Mouse (Mus musculus): ENCODE data around the gene Gpr83. TPM values are rescaled to one million over a fixed set of nuclear protein-coding genes. Genes with fewer than 3 reads are reported as not detected.
A peak's percentile ranks its signal among the peaks of the same experiment; 100 is the strongest.

The Gpr83 gene
- polyA plus RNA-seq, 1 experiment: not detected

- H3K4me1 ChIP-seq (ENCODE audit: control insufficient read depth, insufficient read depth, low read length): no peaks in the 10 kb centered on the region
- peak overlapping the region; percentile 15; the same call in 1 of the 2 replicates for H3K27ac ChIP-seq (ENCODE audit: insufficient read depth, low read length)
- TF ChIP-seq CTCF (IDR thresholded peaks at IDR 0.05; ENCODE audit: borderline replicate concordance, insufficient read depth, low read length): no peak
- no peak for TF ChIP-seq POLR2A (IDR thresholded peaks at IDR 0.05; ENCODE audit: low read depth, low read length)
- H3K4me3 ChIP-seq (ENCODE audit: insufficient read depth, low read length): no peak overlapping the region
Measured at GRCm38 (mm10) chr9:14843311-14843857, 16.6 kb upstream of the Gpr83 start.

- Histone ChIP-seq H3K27ac (ENCODE audit: insufficient read depth, low read length) (no peak overlapping the region), H3K4me1 (ENCODE audit: control insufficient read depth, insufficient read depth, low read length) (no peaks in the 10 kb centered on the region), H3K4me3 (ENCODE audit: insufficient read depth, low read length) (no peak overlapping the region)
- no peak for TF ChIP-seq CTCF (IDR thresholded peaks at IDR 0.05; ENCODE audit: borderline replicate concordance, insufficient read depth, low read length)
- TF ChIP-seq POLR2A (IDR thresholded peaks at IDR 0.05; ENCODE audit: low read depth, low read length): no peak
Measured at GRCm38 (mm10) chr9:14843901-14844300, 16.1 kb upstream of the Gpr83 start.

- TF ChIP-seq POLR2A (IDR thresholded peaks at IDR 0.05; ENCODE audit: low read depth, low read length) (no peak), CTCF (IDR thresholded peaks at IDR 0.05; ENCODE audit: borderline replicate concordance, insufficient read depth, low read length) (peak; percentile 34; the same call in 1 of the 2 replicates)
- Histone ChIP-seq H3K4me1 (ENCODE audit: control insufficient read depth, insufficient read depth, low read length) (no peaks in the 10 kb centered on the region), H3K27ac (ENCODE audit: insufficient read depth, low read length) (no peak overlapping the region), H3K4me3 (ENCODE audit: insufficient read depth, low read length) (no peak overlapping the region)
Measured at GRCm38 (mm10) chr9:14846428-14846827, 13.6 kb upstream of the Gpr83 start.

DNA sequence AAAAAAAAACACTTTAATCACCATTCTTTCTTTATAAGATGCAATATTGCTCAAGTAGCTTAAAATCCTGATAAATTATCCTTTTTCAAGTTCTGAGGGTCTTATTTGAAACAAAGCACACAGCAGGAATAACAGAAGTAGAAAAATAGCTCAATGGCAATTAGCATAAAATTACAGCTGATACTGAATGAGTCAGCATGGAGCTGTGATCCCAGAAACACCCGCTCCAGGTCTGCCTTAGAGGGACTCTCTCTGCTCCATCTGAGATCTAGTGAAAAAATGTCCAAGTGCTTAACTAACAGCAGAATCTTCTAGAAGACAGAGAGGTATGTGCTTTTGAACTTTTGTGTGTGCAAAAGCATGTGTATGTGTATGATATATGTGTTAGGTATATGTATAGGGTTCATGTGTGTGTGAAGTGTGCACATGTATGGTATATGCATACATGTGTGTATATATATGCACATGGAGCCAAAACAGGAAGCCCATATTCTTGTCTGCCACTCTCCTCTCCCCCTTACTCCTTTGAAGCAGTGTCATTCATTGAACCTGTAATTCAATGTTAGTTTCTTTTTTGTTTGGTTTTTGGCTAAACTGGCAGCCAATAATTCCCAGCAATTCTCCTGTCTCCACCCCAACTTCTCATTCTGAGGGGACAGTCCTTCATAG is 11.6 kb upstream of the Gpr83 start:
- Histone ChIP-seq H3K4me1 (ENCODE audit: control insufficient read depth, insufficient read depth, low read length) (no peaks in the 10 kb centered on the region), H3K4me3 (ENCODE audit: insufficient read depth, low read length) (no peak overlapping the region), H3K27ac (ENCODE audit: insufficient read depth, low read length) (no peak overlapping the region)
- TF ChIP-seq POLR2A (IDR thresholded peaks at IDR 0.05; ENCODE audit: low read depth, low read length) (no peak), CTCF (IDR thresholded peaks at IDR 0.05; ENCODE audit: borderline replicate concordance, insufficient read depth, low read length) (no peak)

- no peak overlapping the region for H3K4me3 ChIP-seq (ENCODE audit: insufficient read depth, low read length)
- TF ChIP-seq CTCF (IDR thresholded peaks at IDR 0.05; ENCODE audit: borderline replicate concordance, insufficient read depth, low read length) (no peak), POLR2A (IDR thresholded peaks at IDR 0.05; ENCODE audit: low read depth, low read length) (no peak)
- H3K4me1 ChIP-seq (ENCODE audit: control insufficient read depth, insufficient read depth, low read length): no peaks in the 10 kb centered on the region
- H3K27ac ChIP-seq (ENCODE audit: insufficient read depth, low read length): no peak overlapping the region
Measured at GRCm38 (mm10) chr9:14854585-14854984, 5.4 kb upstream of the Gpr83 start.

- TF ChIP-seq POLR2A (IDR thresholded peaks at IDR 0.05; ENCODE audit: low read depth, low read length): no peak
- no peak for TF ChIP-seq CTCF (IDR thresholded peaks at IDR 0.05; ENCODE audit: borderline replicate concordance, insufficient read depth, low read length)
- Histone ChIP-seq H3K4me1 (ENCODE audit: control insufficient read depth, insufficient read depth, low read length) (0 out of 2 replicates have a peak, but pooled peaks cover 2% of the 10 kb centered on the region), H3K27ac (ENCODE audit: insufficient read depth, low read length) (no peak overlapping the region), H3K4me3 (ENCODE audit: insufficient read depth, low read length) (no peak overlapping the region)
Measured at GRCm38 (mm10) chr9:14856922-14857654, 2.9 kb upstream of the Gpr83 start.

DNA sequence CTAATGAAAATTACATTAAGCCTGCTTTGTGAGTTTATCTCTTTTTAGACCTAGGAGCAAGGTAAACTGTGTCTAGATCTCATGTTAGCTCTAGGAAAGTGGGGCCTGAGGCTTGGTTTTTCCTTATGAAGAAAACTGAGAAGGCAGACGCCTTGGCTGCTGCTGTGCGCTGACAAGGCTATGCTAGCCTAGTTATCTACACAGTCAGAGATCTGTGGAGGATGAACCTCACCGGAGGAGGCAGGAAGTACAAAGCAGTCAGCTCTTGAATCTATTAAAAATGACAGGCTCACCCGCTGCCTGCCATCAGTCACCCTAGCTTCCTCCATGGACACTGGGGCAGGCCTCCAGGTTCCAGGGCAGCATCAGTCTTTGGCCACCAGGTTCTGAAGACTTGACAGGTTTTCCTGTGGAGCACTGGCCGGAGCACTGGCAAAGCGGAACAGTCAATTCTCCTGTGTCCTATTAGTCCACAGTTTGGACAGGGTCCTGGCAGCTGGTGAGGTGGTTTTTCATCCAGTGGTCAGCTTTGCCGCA is 1.8 kb upstream of the Gpr83 start:
- 0 out of 2 replicates have a peak, but pooled peaks cover 2% of the 10 kb centered on the region for H3K4me1 ChIP-seq (ENCODE audit: control insufficient read depth, insufficient read depth, low read length)
- H3K4me3 ChIP-seq (ENCODE audit: insufficient read depth, low read length): no peak overlapping the region
- H3K27ac ChIP-seq (ENCODE audit: insufficient read depth, low read length): no peak overlapping the region
- TF ChIP-seq POLR2A (IDR thresholded peaks at IDR 0.05; ENCODE audit: low read depth, low read length) (no peak), CTCF (IDR thresholded peaks at IDR 0.05; ENCODE audit: borderline replicate concordance, insufficient read depth, low read length) (no peak)

- H3K4me3 ChIP-seq (ENCODE audit: insufficient read depth, low read length): no peak overlapping the region
- no peak overlapping the region for H3K27ac ChIP-seq (ENCODE audit: insufficient read depth, low read length)
- TF ChIP-seq POLR2A (IDR thresholded peaks at IDR 0.05; ENCODE audit: low read depth, low read length) (no peak), CTCF (IDR thresholded peaks at IDR 0.05; ENCODE audit: borderline replicate concordance, insufficient read depth, low read length) (no peak)
- H3K4me1 ChIP-seq (ENCODE audit: control insufficient read depth, insufficient read depth, low read length): 0 out of 2 replicates have a peak, but pooled peaks cover 2% of the 10 kb centered on the region
Measured at GRCm38 (mm10) chr9:14858782-14859181, 1.2 kb upstream of the Gpr83 start.

- 0 out of 2 replicates have a peak, but pooled peaks cover 2% of the 10 kb centered on the region for H3K4me1 ChIP-seq (ENCODE audit: control insufficient read depth, insufficient read depth, low read length)
- no peak for TF ChIP-seq POLR2A (IDR thresholded peaks at IDR 0.05; ENCODE audit: low read depth, low read length)
- no peak for TF ChIP-seq CTCF (IDR thresholded peaks at IDR 0.05; ENCODE audit: borderline replicate concordance, insufficient read depth, low read length)
- H3K4me3 ChIP-seq (ENCODE audit: insufficient read depth, low read length): no peak overlapping the region
- no peak overlapping the region for H3K27ac ChIP-seq (ENCODE audit: insufficient read depth, low read length)
Measured at GRCm38 (mm10) chr9:14863126-14863525, 3.1 kb downstream of the Gpr83 start.
